Mouse (Mus musculus) forebrain, embryonic 11.5 days (tissue): ENCODE data around the gene Larp4b. TPM values are rescaled to one million over a fixed set of nuclear protein-coding genes. Genes with fewer than 3 reads are reported as not detected.

ENCODE experiments used
- ATAC-seq: fragments of 200-750 bp; cut with Nextera tagmentation; replicated peaks from 2 replicates; pipeline ENCODE4 v1.8.0; 2017; ENCODE audit warnings: moderate TSS enrichment; ENCODE audit not compliant: low FRiP score
- DNase-seq: peaks from one replicate; pipeline ENCODE4 v3.0.0-alpha.2; 2017; ENCODE audit warnings: low spot score
- H3K27ac ChIP-seq: fragments of 300-500 bp; sonication (generic); 2 replicates; pipeline ENCODE4 v1.5.1; 2014; ENCODE audit warnings: low read depth, low read length
- H3K27me3 ChIP-seq: fragments of 300-500 bp; sonication (generic); 2 replicates; pipeline ENCODE4 v1.6.1; 2014; ENCODE audit warnings: mild to moderate bottlenecking, low read length, mixed read lengths; ENCODE audit not compliant: control insufficient read depth, insufficient read depth
- H3K36me3 ChIP-seq: fragments of 300-500 bp; sonication (generic); 2 replicates; pipeline ENCODE4 v1.6.1; 2014; ENCODE audit warnings: mild to moderate bottlenecking, low read length, moderate library complexity, mixed read lengths; ENCODE audit not compliant: control insufficient read depth, insufficient read depth
- H3K4me1 ChIP-seq: fragments of 300-500 bp; sonication (generic); replicated peaks from 2 replicates; pipeline ENCODE4 v1.6.1; 2014; ENCODE audit warnings: low read length, mixed read lengths; ENCODE audit not compliant: control insufficient read depth, insufficient read depth
- H3K4me2 ChIP-seq: fragments of 300-500 bp; sonication (generic); 2 replicates; pipeline ENCODE4 v1.6.1; 2014; ENCODE audit warnings: low read depth, mild to moderate bottlenecking, low read length, moderate library complexity, mixed read lengths; ENCODE audit not compliant: severe bottlenecking
- H3K4me3 ChIP-seq: fragments of 300-500 bp; sonication (generic); 2 replicates; pipeline ENCODE4 v1.5.1; 2014; ENCODE audit warnings: low read depth, low read length
- H3K9ac ChIP-seq: fragments of 300-500 bp; sonication (generic); 2 replicates; pipeline ENCODE4 v1.6.1; 2014; ENCODE audit warnings: low read length
- H3K9me3 ChIP-seq: fragments of 300-500 bp; sonication (generic); 2 replicates; pipeline ENCODE4 v1.6.1; 2016; ENCODE audit warnings: low read length, mixed read lengths; ENCODE audit not compliant: control insufficient read depth
- WGBS: fragments of 180-500 bp; shearing (Covaris S2); extraction: QIAGEN DNeasy Blood & Tissue Kit; methylation state at CpG from one replicate; pipeline ENCODE4 v1.1.7; 2014; 5-methylcytosine and 5-hydroxymethylcytosine counted together
- polyA plus RNA-seq: library from polyadenylated mRNA; unstranded; fragments of >200 nt; fragmentation: Nextera tagmentation; extraction: Ambion mirVana; gene quantifications from 2 replicates; pipeline ENCODE4 v1.2.1, GENCODE M21; 2014

Gene Larp4b
- polyA plus RNA-seq, 1 experiment from 2014 or later, result 46.2 TPM

- no peak overlapping the region for H3K4me3 ChIP-seq
- ATAC-seq (peak; percentile 60), DNase-seq (no peak)
- WGBS, result 49% methylated on average over 2 of the region's 2 CpGs
- H3K27ac ChIP-seq, result no peak overlapping the region
- peak overlapping the region; percentile 28; the same call in 1 of the 2 replicates for H3K4me2 ChIP-seq
- H3K36me3 ChIP-seq, result no peaks in the 10 kb centered on the region
- no peak overlapping the region for H3K9ac ChIP-seq
- H3K27me3 ChIP-seq, result no peaks in the 10 kb centered on the region
- H3K9me3 ChIP-seq, result no peaks in the 10 kb centered on the region
- H3K4me1 ChIP-seq, result no peaks in the 10 kb centered on the region
Measured at GRCm38 (mm10) chr13:9199465-9199844, 105.8 kb downstream of the Larp4b start.

DNA sequence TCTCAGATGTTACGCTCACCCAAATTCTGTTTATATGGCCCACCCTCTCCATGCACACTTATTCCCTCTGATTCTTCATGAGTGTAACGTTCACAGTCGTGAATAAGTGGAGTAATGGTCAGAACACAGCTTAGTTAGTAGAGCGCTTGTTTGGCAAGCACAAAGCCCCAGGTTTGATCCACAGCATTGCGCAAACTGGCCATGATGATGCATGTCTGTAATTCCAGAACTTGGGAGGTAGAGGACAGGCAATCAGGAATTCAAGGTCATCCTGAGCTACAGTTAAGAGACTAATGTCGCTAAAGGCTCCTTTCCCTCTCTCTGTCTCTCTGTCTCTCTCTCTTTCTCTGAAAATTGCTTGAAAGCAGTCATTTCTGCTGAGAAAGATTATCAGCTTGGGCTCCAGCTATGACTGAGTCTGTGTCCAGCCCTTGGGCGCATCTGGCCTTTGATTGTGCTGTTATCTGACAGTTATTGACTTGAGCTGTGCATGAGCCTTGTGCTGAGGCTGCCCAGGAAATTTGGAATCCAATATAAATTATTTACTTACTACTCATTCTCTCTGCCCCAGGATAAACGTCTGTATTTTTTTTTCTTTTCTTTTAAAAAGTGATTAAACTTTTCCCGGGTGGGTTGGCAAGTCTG is 129.2 kb downstream of the Larp4b start:
- Histone ChIP-seq H3K4me1 (no peaks in the 10 kb centered on the region), H3K27ac (no peak overlapping the region), H3K9me3 (no peaks in the 10 kb centered on the region), H3K4me2 (no peak overlapping the region), H3K4me3 (no peak overlapping the region), H3K9ac (no peak overlapping the region), H3K27me3 (no peaks in the 10 kb centered on the region), H3K36me3 (no peaks in the 10 kb centered on the region)
- ATAC-seq (no peak), DNase-seq (no peak)
- 89% methylated on average over 9 of the region's 9 CpGs for WGBS

Other genes starting within 250 kb of the Larp4b start
- 43.0 and 43.5 TPM in 2 replicates for gene Wdr37, start 222.0 kb upstream of the Larp4b start, polyA plus RNA-seq
- 162 and 168 TPM in 2 replicates for gene Idi1, start 208.4 kb upstream of the Larp4b start, polyA plus RNA-seq
- gene Gm9745, start 145.7 kb upstream of the Larp4b start, polyA plus RNA-seq, result not detected in 2 replicates
- gene Idi2, start 141.0 kb upstream of the Larp4b start, polyA plus RNA-seq, result 0.16 TPM in 1 of 2 replicates, not detected in the other
- 104 and 107 TPM in 2 replicates for gene Gtpbp4, start 97.8 kb upstream of the Larp4b start, polyA plus RNA-seq
- 9.0 and 9.9 TPM in 2 replicates for gene Dip2c, start 182.6 kb downstream of the Larp4b start, polyA plus RNA-seq